Mouse (Mus musculus) B cell, adult 62 days (primary cell): ENCODE results near the gene Fkbp8. TPM values are rescaled to one million over a fixed set of nuclear protein-coding genes. Genes with fewer than 3 reads are reported as not detected.

Experiments
- total RNA-seq: library from RNA; stranded (reverse); gene quantifications from 4 replicates; pipeline ENCODE4 v1.2.4, GENCODE M21; 2023

The Fkbp8 gene
- 231 to 253 TPM (median 245 TPM) in 4 replicates for total RNA-seq

GRCm38 (mm10) chr8:70527512-70528181 lies at the start of gene Fkbp8, which contains the start of gene Kxd1:
Gene Fkbp8, plus strand, starts transcription at chr8:70527724.
Gene Kxd1, minus strand, starts transcription at chr8:70527956.

GRCm38 (mm10) chr8:70486941-70487520 lies 40.5 kb upstream of the Fkbp8 start, which contains the start of gene Tmem59l:
Gene Tmem59l, minus strand, starts transcription at chr8:70487358.

GRCm38 (mm10) chr8:70492664-70493640 lies 34.6 kb upstream of the Fkbp8 start, which contains the start of gene Crlf1:
Gene Crlf1, plus strand, starts transcription at chr8:70493158.

GRCm38 (mm10) chr8:70506328-70507026 lies 21.0 kb upstream of the Fkbp8 start, which contains the start of gene Rex1bd:
Gene Rex1bd, minus strand, starts transcription at chr8:70506752.

GRCm38 (mm10) chr8:70510228-70510915 lies 17.2 kb upstream of the Fkbp8 start, which contains the start of gene Uba52:
Gene Uba52, minus strand, starts transcription at chr8:70510801.

GRCm38 (mm10) chr8:70539077-70539813 lies 11.7 kb downstream of the Fkbp8 start, which contains the start of gene Ell:
Gene Ell, plus strand, starts transcription at chr8:70539457.

Other genes with a start within 250 kb of the Fkbp8 start
- gene Homer3, start 244.9 kb upstream of the Fkbp8 start, total RNA-seq, result 6.2 to 9.0 TPM (median 6.9 TPM) in 4 replicates
- gene Ddx49, start 225.2 kb upstream of the Fkbp8 start, total RNA-seq, result 67.5 to 86.5 TPM (median 76.3 TPM) in 4 replicates
- 94.5 to 110 TPM (median 108 TPM) in 4 replicates for gene Cope, start 225.2 kb upstream of the Fkbp8 start, total RNA-seq
- gene Cers1, start 211.9 kb upstream of the Fkbp8 start, total RNA-seq, result not detected in 4 replicates
- gene Gdf1, start 197.9 kb upstream of the Fkbp8 start, total RNA-seq, result not detected in 4 replicates
- gene Upf1, start 174.4 kb upstream of the Fkbp8 start, total RNA-seq, result 68.7 to 78.5 TPM (median 70.9 TPM) in 4 replicates
- gene Comp, start 154.2 kb upstream of the Fkbp8 start, total RNA-seq, result 0.48 TPM in 1 of 4 replicates, not detected in the others
- gene Crtc1, start 88.1 kb upstream of the Fkbp8 start, total RNA-seq, result 16.1 to 28.0 TPM (median 24.1 TPM) in 4 replicates
- gene Klhl26, start 50.8 kb upstream of the Fkbp8 start, total RNA-seq, result 8.4 to 10.1 TPM (median 8.6 TPM) in 4 replicates
- not detected in 4 replicates for gene Tmem59l, start 40.4 kb upstream of the Fkbp8 start, total RNA-seq
- 1.2 to 2.5 TPM (median 2.0 TPM) in 3 of 4 replicates, not detected in the other for gene Crlf1, start 34.6 kb upstream of the Fkbp8 start, total RNA-seq
- gene Rex1bd, start 21.0 kb upstream of the Fkbp8 start, total RNA-seq, result 33.3 to 46.0 TPM (median 38.6 TPM) in 4 replicates
- 2,835 to 2,861 TPM (median 2,853 TPM) in 4 replicates for gene Uba52, start 16.9 kb upstream of the Fkbp8 start, total RNA-seq
- 53.7 to 70.3 TPM (median 60.4 TPM) in 4 replicates for gene Kxd1, start 232 bp downstream of the Fkbp8 start, total RNA-seq
- gene Ell, start 11.7 kb downstream of the Fkbp8 start, total RNA-seq, result 26.1 to 31.6 TPM (median 29.4 TPM) in 4 replicates
- 101 to 107 TPM (median 103 TPM) in 4 replicates for gene Isyna1, start 66.6 kb downstream of the Fkbp8 start, total RNA-seq
- gene Ssbp4, start 81.1 kb downstream of the Fkbp8 start, total RNA-seq, result 64.4 to 94.1 TPM (median 74.8 TPM) in 4 replicates
- gene Lrrc25, start 88.4 kb downstream of the Fkbp8 start, total RNA-seq, result 5.1 to 10.7 TPM (median 6.9 TPM) in 4 replicates
- not detected in 4 replicates for gene Gdf15, start 104.7 kb downstream of the Fkbp8 start, total RNA-seq
- gene Pgpep1, start 132.7 kb downstream of the Fkbp8 start, total RNA-seq, result 11.2 to 14.7 TPM (median 12.6 TPM) in 4 replicates
- gene Lsm4, start 145.5 kb downstream of the Fkbp8 start, total RNA-seq, result 121 to 135 TPM (median 129 TPM) in 4 replicates
- 2,399 to 2,837 TPM (median 2,594 TPM) in 4 replicates for gene Jund, start 171.2 kb downstream of the Fkbp8 start, total RNA-seq
- 49.7 to 55.4 TPM (median 53.1 TPM) in 4 replicates for gene Iqcn, start 175.7 kb downstream of the Fkbp8 start, total RNA-seq
- 0.69 to 1.2 TPM in 2 of 4 replicates, not detected in the others for gene Gm3336, start 190.8 kb downstream of the Fkbp8 start, total RNA-seq
- gene Pde4c, start 196.0 kb downstream of the Fkbp8 start, total RNA-seq, result 1.8 to 3.5 TPM (median 2.8 TPM) in 4 replicates
- 8.0 to 10.4 TPM (median 9.2 TPM) in 4 replicates for gene Rab3a, start 227.0 kb downstream of the Fkbp8 start, total RNA-seq
- gene Mpv17l2, start 233.2 kb downstream of the Fkbp8 start, total RNA-seq, result 24.6 to 27.8 TPM (median 26.5 TPM) in 4 replicates
- gene Pik3r2, start 249.0 kb downstream of the Fkbp8 start, total RNA-seq, result 23.5 to 27.1 TPM (median 25.3 TPM) in 4 replicates